Comparison of ENCODE assay signal across 11 mouse cellular contexts in the genomic region with DNA sequence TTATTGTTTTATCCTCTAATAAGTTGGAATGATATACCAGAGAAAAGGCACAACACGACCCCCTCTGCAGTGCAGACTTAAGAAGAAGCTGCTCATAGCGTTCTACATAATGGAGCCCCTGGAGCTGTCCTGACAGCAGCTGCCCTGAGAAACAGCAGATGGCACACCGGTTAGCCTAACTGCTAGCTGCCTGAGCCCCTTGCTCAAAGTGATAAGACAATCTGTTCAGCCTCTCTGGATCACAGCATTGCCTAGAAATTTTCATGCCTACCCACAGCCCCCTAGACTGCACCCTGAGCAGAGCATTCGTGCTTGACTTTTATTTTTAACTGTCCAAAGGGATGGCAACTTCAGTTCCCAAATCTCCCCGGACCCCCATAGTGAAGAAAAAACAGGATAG.
DNase-seq lines count a peak whose midpoint lies in the region; ATAC-seq lines count a peak whose summit lies in the region.
"Had no signal": no experiment of that assay in that cellular context is flagged by ENCODE, and none has a peak within 500 bp of the region (broad histone marks: within the 10 kb centered on the region; RNA-seq: fewer than 3 reads in every experiment).

No protein-coding gene starts in this region.

- H3K4me1 ChIP-seq in forebrain, embryonic 16.5 days (replicated peaks; ENCODE audit: control insufficient read depth, insufficient read depth, low read length) = no peaks in the 10 kb centered on the region
- peaks cover 22% of the 10 kb centered on the region for H3K4me1 ChIP-seq in midbrain, embryonic 13.5 days (replicated peaks)
- H3K4me1 ChIP-seq: lung, embryonic 15.5 days had no signal

- intact Hi-C loops in left cerebral cortex, postnatal 4 days (cut with DNase I) = no loop called here

- no peak overlapping the region for H3K4me2 ChIP-seq in forebrain, embryonic 16.5 days (ENCODE audit: low read length)
- no peak overlapping the region for H3K4me2 ChIP-seq in midbrain, embryonic 13.5 days (replicated peaks)
- H3K4me2 ChIP-seq: lung, embryonic 15.5 days had no signal

- H3K27ac ChIP-seq in forebrain, embryonic 16.5 days (ENCODE audit: low read length) = peak overlapping the region; percentile 10; the same call in 1 of the 2 replicates
- H3K27ac ChIP-seq in midbrain, embryonic 13.5 days = no peak overlapping the region
- H3K27ac ChIP-seq: lung, embryonic 15.5 days had no signal

- no peak overlapping the region for H3K4me3 ChIP-seq in forebrain, embryonic 16.5 days (replicated peaks; ENCODE audit: low read length)
- H3K4me3 ChIP-seq in midbrain, embryonic 13.5 days (replicated peaks) = no peak overlapping the region
- H3K4me3 ChIP-seq: lung, embryonic 15.5 days had no signal

- H3K9me3 ChIP-seq in forebrain, embryonic 16.5 days (ENCODE audit: control insufficient read depth, low read length) = no peaks in the 10 kb centered on the region
- H3K9me3 ChIP-seq in midbrain, embryonic 13.5 days = no peaks in the 10 kb centered on the region
- H3K9me3 ChIP-seq: lung, embryonic 15.5 days had no signal

- H3K9ac ChIP-seq in forebrain, embryonic 16.5 days (replicated peaks; ENCODE audit: low read depth, low read length) = no peak overlapping the region
- no peak overlapping the region for H3K9ac ChIP-seq in midbrain, embryonic 13.5 days (replicated peaks)
- H3K9ac ChIP-seq: lung, embryonic 15.5 days had no signal

- WGBS in forebrain, embryonic 16.5 days = 29% methylated on average over 5 of the region's 5 CpGs
- WGBS in midbrain, embryonic 13.5 days = 28% methylated on average over 5 of the region's 5 CpGs

- H3K27me3 ChIP-seq in forebrain, embryonic 16.5 days (replicated peaks; ENCODE audit: control insufficient read depth, insufficient read depth, low read length) = no peaks in the 10 kb centered on the region
- no peaks in the 10 kb centered on the region for H3K27me3 ChIP-seq in midbrain, embryonic 13.5 days
- H3K27me3 ChIP-seq: lung, embryonic 15.5 days had no signal

- peak; percentile 94 for ATAC-seq in forebrain, embryonic 16.5 days
- ATAC-seq in midbrain, embryonic 13.5 days = peak; percentile 85
- ATAC-seq: CD4-positive, CD25-positive, alpha-beta regulatory T cell, adult 4 months had no signal

- DNase-seq in left cerebral cortex, postnatal 4 days = peak; percentile 67
- DNase-seq in left cerebral cortex, adult 11 months (ENCODE audit: low spot score) = no peak
- DNase-seq in retina, postnatal 1 day = peak; percentile 82
- no peak for DNase-seq in thymus, postnatal 25 days
- no peak for DNase-seq in B cell, adult 2 months
- DNase-seq: heart, postnatal 14 days; kidney, adult 2 months had no signal

- H3K36me3 ChIP-seq in forebrain, embryonic 16.5 days (ENCODE audit: control insufficient read depth, insufficient read depth) = no peaks in the 10 kb centered on the region
- H3K36me3 ChIP-seq in midbrain, embryonic 13.5 days = no peaks in the 10 kb centered on the region
- H3K36me3 ChIP-seq: lung, embryonic 15.5 days had no signal

Comparison
In these comparisons a context has a peak if more than half of its experiments do, and no peak if none do; other contexts are left out.
1. DNase-seq: peak in left cerebral cortex, postnatal 4 days (single experiment) and retina, postnatal 1 day (single experiment); none in left cerebral cortex, adult 11 months (single experiment), thymus, postnatal 25 days (single experiment) and B cell, adult 2 months (0 of 2).